Mouse (Mus musculus) MEL (cell line): ENCODE results near the gene Borcs5. TPM values are rescaled to one million over a fixed set of nuclear protein-coding genes. Genes with fewer than 3 reads are reported as not detected.

Experiments
- DNase-seq: peaks from one replicate; pipeline ENCODE4 v3.0.0; 2011; ENCODE audit warnings: low read depth, low spot score
- H3K27ac ChIP-seq: 2 replicates; pipeline ENCODE4 v1.5.1; 2012; ENCODE audit warnings: low read depth, mild to moderate bottlenecking, control low read depth, low read length, moderate library complexity; ENCODE audit not compliant: control insufficient read depth
- H3K27me3 ChIP-seq, 2 experiments: fragments of 150-350 bp in 1 of 2; sonication (generic) in 1 of 2; 2 replicates each; pipeline ENCODE4 v1.6.1; 2012; ENCODE audit warnings: low read length in 2 of 2, mild to moderate bottlenecking in 2 of 2, improper control_type of control experiment in 1 of 2, moderate library complexity in 1 of 2; ENCODE audit not compliant: insufficient read depth in 2 of 2, control insufficient read depth in 1 of 2
- H3K36me3 ChIP-seq, 2 experiments: 2 replicates each; pipeline ENCODE4 v1.6.1; 2012 to 2014; ENCODE audit warnings: low read length in 2 of 2, improper control_type of control experiment in 1 of 2, inconsistent platforms in 1 of 2, mild to moderate bottlenecking in 1 of 2; ENCODE audit not compliant: insufficient read depth in 2 of 2, control insufficient read depth in 1 of 2
- H3K4me1 ChIP-seq, 2 experiments: fragments of 150-350 bp in 1 of 2; sonication (generic) in 1 of 2; 2 replicates each; pipeline ENCODE4 v1.6.1; 2012; ENCODE audit warnings: low read length in 2 of 2, improper control_type of control experiment in 1 of 2, mild to moderate bottlenecking in 1 of 2; ENCODE audit not compliant: insufficient read depth in 2 of 2, control insufficient read depth in 1 of 2
- H3K4me3 ChIP-seq, 2 experiments: fragments of 150-350 bp in 1 of 2; sonication (generic) in 1 of 2; 2 replicates each; pipeline ENCODE4 v1.5.1; 2012; ENCODE audit warnings: low read depth in 2 of 2, low read length in 2 of 2, mild to moderate bottlenecking in 2 of 2, moderate library complexity in 2 of 2, control low read depth in 1 of 2, improper control_type of control experiment in 1 of 2; ENCODE audit not compliant: control insufficient read depth in 1 of 2, insufficient read depth in 1 of 2
- H3K79me2 ChIP-seq: 2 replicates; pipeline ENCODE4 v1.6.1; 2012; ENCODE audit warnings: mild to moderate bottlenecking, low read length, moderate library complexity; ENCODE audit not compliant: control insufficient read depth, poor library complexity, insufficient read depth
- H3K9ac ChIP-seq: 2 replicates; pipeline ENCODE4 v1.6.1; 2012; ENCODE audit warnings: low read depth, mild to moderate bottlenecking, control low read depth, low read length, moderate library complexity; ENCODE audit not compliant: control insufficient read depth, poor library complexity, severe bottlenecking
- H3K9me3 ChIP-seq: fragments of 150-350 bp; sonication (generic); replicated peaks from 2 replicates; pipeline ENCODE4 v1.6.1; 2012; ENCODE audit warnings: mild to moderate bottlenecking, low read length, improper control_type of control experiment, moderate library complexity; ENCODE audit not compliant: insufficient read depth
- CHD1 ChIP-seq: IDR thresholded peaks from 2 replicates; pipeline ENCODE4 v1.6.1; 2012; ENCODE audit warnings: low read depth, mild to moderate bottlenecking, inconsistent platforms, low read length, improper control_type of control experiment
- CHD2 ChIP-seq: IDR thresholded peaks from 2 replicates; pipeline ENCODE4 v1.6.1; 2011; ENCODE audit warnings: low read length, improper control_type of control experiment
- CTCF ChIP-seq, 3 experiments: IDR thresholded peaks in 2 of 3; conservative IDR thresholded peaks in 1 of 3; 2 replicates each; pipeline ENCODE4 v1.5.1; 2011 to 2012; ENCODE audit warnings: low read length in 3 of 3, low read depth in 2 of 3, mild to moderate bottlenecking in 2 of 3, improper control_type of control experiment in 1 of 3, inconsistent platforms in 1 of 3, mixed read lengths in 1 of 3, moderate library complexity in 1 of 3; ENCODE audit not compliant: control insufficient read depth in 1 of 3, insufficient read depth in 1 of 3, poor library complexity in 1 of 3, severe bottlenecking in 1 of 3
- ELF1 ChIP-seq: IDR thresholded peaks from 2 replicates; pipeline ENCODE4 v1.6.1; 2014; ENCODE audit warnings: low read depth, mild to moderate bottlenecking, inconsistent platforms, low read length, improper control_type of control experiment, moderate library complexity
- ETS1 ChIP-seq: IDR thresholded peaks from 2 replicates; pipeline ENCODE4 v1.6.1; 2012; ENCODE audit warnings: low read depth, mild to moderate bottlenecking, inconsistent platforms, low read length, improper control_type of control experiment, moderate library complexity
- GABPA ChIP-seq: IDR thresholded peaks from 2 replicates; pipeline ENCODE4 v1.6.1; 2012; ENCODE audit warnings: low read depth, mild to moderate bottlenecking, inconsistent platforms, low read length, improper control_type of control experiment, moderate library complexity
- GATA1 ChIP-seq: IDR thresholded peaks from 2 replicates; pipeline ENCODE4 v1.6.1; 2011; ENCODE audit warnings: low read depth, low read length, improper control_type of control experiment
- HCFC1 ChIP-seq: IDR thresholded peaks from 2 replicates; pipeline ENCODE4 v1.6.1; 2012; ENCODE audit warnings: low read depth, mild to moderate bottlenecking, inconsistent platforms, low read length, improper control_type of control experiment, moderate library complexity
- MAFK ChIP-seq: IDR thresholded peaks from 2 replicates; pipeline ENCODE4 v1.6.1; 2011; ENCODE audit warnings: low read depth, mild to moderate bottlenecking, low read length, improper control_type of control experiment, borderline replicate concordance
- MAX ChIP-seq: IDR thresholded peaks from 2 replicates; pipeline ENCODE4 v1.6.1; 2011; ENCODE audit warnings: low read length, improper control_type of control experiment
- MAZ ChIP-seq: IDR thresholded peaks from 2 replicates; pipeline ENCODE4 v1.6.1; 2012; ENCODE audit warnings: low read depth, mild to moderate bottlenecking, inconsistent platforms, low read length, improper control_type of control experiment
- MYB ChIP-seq: IDR thresholded peaks from 2 replicates; pipeline ENCODE4 v1.6.1; 2011; ENCODE audit warnings: mild to moderate bottlenecking, low read depth, low read length, improper control_type of control experiment
- NRF1 ChIP-seq: IDR thresholded peaks from 2 replicates; pipeline ENCODE4 v1.6.1; 2014; ENCODE audit warnings: low read depth, mild to moderate bottlenecking, inconsistent platforms, low read length, improper control_type of control experiment, moderate library complexity; ENCODE audit not compliant: poor library complexity, insufficient read depth, severe bottlenecking
- POLR2AphosphoS5 ChIP-seq: IDR thresholded peaks from 2 replicates; pipeline ENCODE4 v1.6.1; 2012; ENCODE audit warnings: low read depth, borderline replicate concordance, mild to moderate bottlenecking, inconsistent platforms, low read length, moderate library complexity, mixed read lengths
- RAD21 ChIP-seq: IDR thresholded peaks from 2 replicates; pipeline ENCODE4 v1.6.1; 2011; ENCODE audit warnings: mild to moderate bottlenecking, low read depth, low read length, improper control_type of control experiment
- TAL1 ChIP-seq: IDR thresholded peaks from 2 replicates; pipeline ENCODE4 v1.6.1; 2012; ENCODE audit warnings: mild to moderate bottlenecking, inconsistent platforms, low read length, moderate library complexity, mixed read lengths
- TBP ChIP-seq: IDR thresholded peaks from 2 replicates; pipeline ENCODE4 v1.8.0; 2011; ENCODE audit warnings: low read depth, low read length, improper control_type of control experiment
- TCF12 ChIP-seq: IDR thresholded peaks from 2 replicates; pipeline ENCODE4 v1.6.1; 2014; ENCODE audit warnings: low read depth, mild to moderate bottlenecking, inconsistent platforms, low read length, improper control_type of control experiment, moderate library complexity
- USF1 ChIP-seq: IDR thresholded peaks from 2 replicates; pipeline ENCODE4 v1.6.1; 2014; ENCODE audit warnings: low read depth, mild to moderate bottlenecking, inconsistent platforms, low read length, improper control_type of control experiment, moderate library complexity
- USF2 ChIP-seq, 2 experiments: IDR thresholded peaks; 2 replicates each; pipeline ENCODE4 v1.6.1; 2011 to 2012; ENCODE audit warnings: improper control_type of control experiment in 2 of 2, low read length in 2 of 2, borderline replicate concordance in 1 of 2, inconsistent platforms in 1 of 2, low read depth in 1 of 2, mild to moderate bottlenecking in 1 of 2; ENCODE audit not compliant: insufficient read depth in 1 of 2
- ZC3H11A ChIP-seq: IDR thresholded peaks from 2 replicates; pipeline ENCODE4 v1.6.1; 2012; ENCODE audit warnings: low read depth, mild to moderate bottlenecking, inconsistent platforms, low read length, improper control_type of control experiment
- ZMIZ1 ChIP-seq: IDR thresholded peaks from 2 replicates; pipeline ENCODE4 v1.6.1; 2012; ENCODE audit warnings: low read depth, mild to moderate bottlenecking, inconsistent platforms, low read length, improper control_type of control experiment, moderate library complexity
- ZNF384 ChIP-seq: IDR thresholded peaks from 2 replicates; pipeline ENCODE4 v1.6.1; 2012; ENCODE audit warnings: low read depth, mild to moderate bottlenecking, inconsistent platforms, low read length, improper control_type of control experiment
- polyA plus RNA-seq, 2 experiments: library from polyadenylated mRNA; stranded (reverse) in 1 of 2; unstranded in 1 of 2; fragments of >175 nt in 1 of 2; fragments of >200 nt in 1 of 2; gene quantifications; 2 replicates each; pipeline versions ENCODE4 v1.2.1 to v1.2.4; 2012; ENCODE audit warnings: low replicate concordance in 2 of 2, low read depth in 1 of 2; ENCODE audit not compliant: insufficient read length in 2 of 2, insufficient read depth in 1 of 2, missing spikeins in 1 of 2
- total RNA-seq: library from RNA; depleted of rRNA; stranded (reverse); fragments of 300-350 nt; gene quantifications from 2 replicates; pipeline ENCODE4 v1.2.3, GENCODE M21; 2012

Borcs5 gene
- total and polyA plus RNA-seq, 3 experiments: 7.7 to 13.0 TPM; not detected in 1

GRCm38 (mm10) chr6:134730978-134731377, 91.7 kb downstream of the Borcs5 start:
- no peak overlapping the region for H3K27ac ChIP-seq
- H3K79me2 ChIP-seq: no peaks in the 10 kb centered on the region
- DNase-seq: no peak
- no peaks in the 10 kb centered on the region for H3K27me3 ChIP-seq
- H3K4me1 ChIP-seq: peaks cover 8 to 10% of the 10 kb centered on the region in 2 experiments; a peak in 3 of 4 replicates
- no peak overlapping the region for H3K9ac ChIP-seq
- H3K4me3 ChIP-seq: no peak overlapping the region
- peaks cover 0 to 12% of the 10 kb centered on the region in 2 experiments; a peak in 2 of 4 replicates for H3K36me3 ChIP-seq
- H3K9me3 ChIP-seq: no peaks in the 10 kb centered on the region
- TF ChIP-seq GATA1 (0 out of 2 replicates have a peak, but pooled peaks have one; percentile 27), TBP (no peak), ETS1 (no peak), HCFC1 (no peak), MAFK (no peak), TCF12 (no peak), POLR2AphosphoS5 (no peak)
- TF ChIP-seq, all 39 proteins: peak for 1

- DNase-seq: no peak
- no peak overlapping the region for H3K9ac ChIP-seq
- TF ChIP-seq ELF1: no peak
- no peak for TF ChIP-seq MAZ
- no peak for TF ChIP-seq TAL1
- no peak for TF ChIP-seq MAFK
- no peak for TF ChIP-seq ZNF384
- no peak for TF ChIP-seq ZMIZ1
- no peak for TF ChIP-seq RAD21
- TF ChIP-seq CHD2: no peak
- no peak for TF ChIP-seq CTCF (IDR thresholded peaks at IDR 0.05 in 2 of 3, conservative IDR thresholded peaks at IDR 0.05 in 1 of 3; ENCODE audit: control insufficient read depth in 1 of 3, insufficient read depth in 1 of 3, low read depth in 2 of 3, low read length in 3 of 3, poor library complexity in 1 of 3, severe bottlenecking in 1 of 3)
- no peak for TF ChIP-seq GABPA
- no peak for TF ChIP-seq ZC3H11A
- no peak for TF ChIP-seq USF2 (IDR thresholded peaks at IDR 0.05; ENCODE audit: borderline replicate concordance in 1 of 2, insufficient read depth in 1 of 2, low read depth in 1 of 2, low read length in 2 of 2)
- no peak for TF ChIP-seq USF1
- no peak for TF ChIP-seq MAX
- no peak for TF ChIP-seq MYB
- no peak for TF ChIP-seq NRF1
- TF ChIP-seq CHD1: no peak
- TF ChIP-seq, all 39 proteins: peak for 0
- Histone ChIP-seq H3K27ac (no peak overlapping the region), H3K4me1 (peaks cover 8 to 10% of the 10 kb centered on the region in 2 experiments; a peak in 3 of 4 replicates), H3K4me3 (no peak overlapping the region), H3K27me3 (no peaks in the 10 kb centered on the region), H3K79me2 (no peaks in the 10 kb centered on the region), H3K9me3 (no peaks in the 10 kb centered on the region), H3K36me3 (peaks cover 0 to 12% of the 10 kb centered on the region in 2 experiments; a peak in 2 of 4 replicates)
These were observed 93.5 kb downstream of the Borcs5 start for GRCm38 (mm10) chr6:134732813-134733212.
